In the genomic region with DNA sequence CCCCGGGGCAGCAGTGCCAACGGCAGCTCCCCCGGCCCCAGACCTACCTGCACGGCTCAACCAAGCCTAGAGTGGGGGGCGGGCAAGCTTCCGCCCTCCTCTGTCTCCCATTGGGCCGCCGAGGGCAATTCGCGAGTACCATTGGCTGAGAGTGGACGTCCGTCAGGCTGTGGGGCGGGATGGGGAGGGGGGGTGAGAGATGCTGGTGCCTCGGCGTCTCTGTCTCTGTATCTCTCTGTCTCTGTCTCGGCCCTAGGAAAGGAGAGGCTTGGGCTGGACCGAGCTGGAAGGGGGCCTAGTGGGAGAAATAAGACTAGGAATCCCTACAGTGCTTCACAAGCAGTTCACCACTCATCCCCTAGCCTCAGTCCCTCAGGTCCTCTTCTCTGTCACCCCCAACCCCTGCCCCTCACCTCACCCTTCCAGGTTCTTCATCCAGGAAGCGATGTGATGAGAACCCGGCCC, we compare ENCODE assay signal across 8 mouse cellular contexts. TPM values are rescaled to one million over a fixed set of nuclear protein-coding genes. Genes with fewer than 3 reads are reported as not detected.
A peak's percentile ranks its signal among the peaks of the same experiment; 100 is the strongest.
DNase-seq lines count a peak whose midpoint lies in the region; ATAC-seq lines count a peak whose summit lies in the region.

No protein-coding gene starts in this region.

- WGBS in heart, embryonic 14.5 days = under 1% methylated on average over 17 of the region's 19 CpGs
- 3% methylated on average over 17 of the region's 19 CpGs for WGBS in liver, embryonic 13.5 days (ENCODE audit: insufficient replicate concordance)
- WGBS in stomach, embryonic 16.5 days = under 1% methylated on average over 19 of the region's 19 CpGs

- H3K27ac ChIP-seq in heart, embryonic 14.5 days (replicated peaks in 1 of 2; ENCODE audit: control insufficient read depth in 1 of 2, insufficient read depth in 1 of 2, low read depth in 2 of 2, low read length in 2 of 2) = peak overlapping the region in 1 of 2 experiments; percentile 68; a peak in 2 of 4 replicates
- peak overlapping the region; percentile 73 for H3K27ac ChIP-seq in liver, embryonic 13.5 days
- peak overlapping the region; percentile 56 for H3K27ac ChIP-seq in stomach, embryonic 16.5 days (ENCODE audit: low read length)

- no peaks in the 10 kb centered on the region for H3K27me3 ChIP-seq in heart, embryonic 14.5 days (ENCODE audit: control insufficient read depth, insufficient read depth, low read length)
- no peaks in the 10 kb centered on the region for H3K27me3 ChIP-seq in liver, embryonic 13.5 days
- no peaks in the 10 kb centered on the region for H3K27me3 ChIP-seq in stomach, embryonic 16.5 days (ENCODE audit: control insufficient read depth, insufficient read depth, low read length)

- H3K9me3 ChIP-seq in heart, embryonic 14.5 days (ENCODE audit: control insufficient read depth, low read length) = no peaks in the 10 kb centered on the region
- no peaks in the 10 kb centered on the region for H3K9me3 ChIP-seq in liver, embryonic 13.5 days (replicated peaks)
- H3K9me3 ChIP-seq in stomach, embryonic 16.5 days (replicated peaks; ENCODE audit: control insufficient read depth, low read length) = no peaks in the 10 kb centered on the region

- peak overlapping the region; percentile 95 to 99 for H3K4me3 ChIP-seq in heart, embryonic 14.5 days (ENCODE audit: control insufficient read depth in 1 of 2, insufficient read depth in 1 of 2, low read depth in 1 of 2, low read length in 2 of 2)
- H3K4me3 ChIP-seq in liver, embryonic 13.5 days (replicated peaks) = peak overlapping the region; percentile 97
- H3K4me3 ChIP-seq in stomach, embryonic 16.5 days (replicated peaks; ENCODE audit: low read length) = peak overlapping the region; percentile 94

- peak overlapping the region; percentile 96 for H3K9ac ChIP-seq in heart, embryonic 14.5 days (ENCODE audit: low read length)
- H3K9ac ChIP-seq in liver, embryonic 13.5 days = peak overlapping the region; percentile 94
- H3K9ac ChIP-seq in stomach, embryonic 16.5 days (ENCODE audit: low read length) = peak overlapping the region; percentile 98

- peak overlapping the region; percentile 75 for H3K4me2 ChIP-seq in heart, embryonic 14.5 days (ENCODE audit: low read length)
- peak overlapping the region; percentile 95 for H3K4me2 ChIP-seq in liver, embryonic 13.5 days
- peak overlapping the region; percentile 88 for H3K4me2 ChIP-seq in stomach, embryonic 16.5 days (ENCODE audit: low read depth, low read length)

- peak; percentile 100 for ATAC-seq in CD4-positive, CD25-positive, alpha-beta regulatory T cell, adult 4 months
- ATAC-seq in heart, embryonic 14.5 days (ENCODE audit: insufficient number of reproducible peaks, insufficient read depth, low FRiP score, low read depth) = peak; percentile 100
- ATAC-seq in liver, embryonic 13.5 days (ENCODE audit: low read depth) = peak; percentile 100
- ATAC-seq in stomach, embryonic 16.5 days (ENCODE audit: insufficient read depth, low FRiP score) = peak; percentile 100

- DNase-seq in c-Kit-negative CD71-positive TER-119-positive erythroid progenitor cells, embryonic 14.5 days (ENCODE audit: low read depth, low spot score) = peak; percentile 61
- DNase-seq in fibroblast of lung, adult 2 months (ENCODE audit: low read depth) = peak; percentile 68
- peak; percentile 94 for DNase-seq in kidney, postnatal 14 days
- peak; percentile 83 for DNase-seq in liver, embryonic 13.5 days
- DNase-seq in neural tube, embryonic 10.5 days (ENCODE audit: extremely low spot score, low spot score) = peak; percentile 95

- peaks cover 21% of the 10 kb centered on the region for H3K36me3 ChIP-seq in heart, embryonic 14.5 days (ENCODE audit: control insufficient read depth, insufficient read depth, low read length)
- H3K36me3 ChIP-seq in liver, embryonic 13.5 days = peaks cover 6% of the 10 kb centered on the region; the same call in 1 of the 2 replicates
- H3K36me3 ChIP-seq in stomach, embryonic 16.5 days (ENCODE audit: control insufficient read depth, insufficient read depth, low read length) = no peaks in the 10 kb centered on the region

- peaks cover 0 to 14% of the 10 kb centered on the region in 2 experiments; a peak in 3 of 4 replicates for H3K4me1 ChIP-seq in heart, embryonic 14.5 days (ENCODE audit: control insufficient read depth in 2 of 2, insufficient read depth in 2 of 2, low read length in 2 of 2)
- H3K4me1 ChIP-seq in liver, embryonic 13.5 days (replicated peaks) = peaks cover 23% of the 10 kb centered on the region
- H3K4me1 ChIP-seq in stomach, embryonic 16.5 days (ENCODE audit: control insufficient read depth, insufficient read depth, low read length) = peaks cover 7% of the 10 kb centered on the region

RNA-seq across cellular contexts. Expression of gene Kansl1, which starts 0.7 kb away (rescaled TPM):
- polyA plus RNA-seq in CD4-positive, CD25-positive, alpha-beta regulatory T cell, adult 4 months (2017; shearing (Covaris generic)) = 10 to 100 TPM; 51.4 to 53.0 TPM
- polyA plus RNA-seq in heart, embryonic 14.5 days (2014; fragmentation: Nextera tagmentation; extraction: Ambion mirVana) = 14.5 and 16.5 TPM in 2 replicates
- polyA plus RNA-seq in liver, embryonic 13.5 days (2015; fragmentation: Nextera tagmentation; extraction: Ambion mirVana) = 4.8 and 6.4 TPM in 2 replicates
- 17.3 and 18.9 TPM in 2 replicates for polyA plus RNA-seq in stomach, embryonic 16.5 days (2015; fragmentation: Nextera tagmentation; extraction: Ambion mirVana)
